Mouse (Mus musculus) G1E-ER4 (cell line): ENCODE data around the gene A530032D15Rik. TPM values are rescaled to one million over a fixed set of nuclear protein-coding genes. Genes with fewer than 3 reads are reported as not detected.
"Not testable (repeated sequence)": the region's sequence is repeated elsewhere in the genome, so short reads cannot be mapped to it uniquely, and the experiment has no call there.

Experiments used
- GATA1 ChIP-seq: IDR thresholded peaks from one replicate; pipeline ENCODE4 v1.8.0; 2012; ENCODE audit warnings: low read length, inconsistent platforms
- polyA plus RNA-seq: library from polyadenylated mRNA; stranded (reverse); fragments of >175 nt; gene quantifications from 2 replicates; pipeline ENCODE4 v1.2.3, GENCODE M21; 2012

Gene A530032D15Rik
- polyA plus RNA-seq: not detected in 2 replicates

GRCm38 (mm10) chr1:85109753-85110152, at the start of gene A530032D15Rik:
Gene A530032D15Rik (minus strand): TSS chr1:85109853.
- not testable (repeated sequence) for TF ChIP-seq GATA1

GRCm38 (mm10) chr1:85099864-85100263, 9.8 kb downstream of the A530032D15Rik start, which contains the start of gene Gm10553:
Gene Gm10553 (plus strand): TSS chr1:85100164.
- TF ChIP-seq GATA1: not testable (repeated sequence)

Other genes starting within 250 kb of the A530032D15Rik start
- gene Slc16a14, start 174.7 kb downstream of the A530032D15Rik start, polyA plus RNA-seq: not detected in 2 replicates
- not detected in 2 replicates for gene Gm10553, start 9.7 kb downstream of the A530032D15Rik start, polyA plus RNA-seq
- gene C130026I21Rik, start 160.7 kb upstream of the A530032D15Rik start, polyA plus RNA-seq: not detected in 2 replicates